Mouse (Mus musculus) cerebellum, adult 11 months (tissue): ENCODE measurements at regions not wholly inside any gene's neighbourhood (a gene's known extent, or its start where the extent isn't known, plus 50 kb on each side); places are given as distances from the start of the nearest gene placed in this dataset.

Source experiments
- DNase-seq: peaks from one replicate; pipeline ENCODE4 v3.0.0; 2022

GRCm38 (mm10) chr7:36090291-36091123, 287.7 kb upstream of the Zfp507 start:
- no peak for DNase-seq

- no peak for DNase-seq
These were observed 284.8 kb upstream of the Zfp507 start for GRCm38 (mm10) chr7:36087598-36087997.

- no peak for DNase-seq
These were observed 275.9 kb upstream of the Zfp507 start for GRCm38 (mm10) chr7:36078666-36079065.

GRCm38 (mm10) chr7:36078089-36078654, 275.4 kb upstream of the Zfp507 start:
- DNase-seq, result no peak

- no peak for DNase-seq
These were observed 274.5 kb upstream of the Zfp507 start for GRCm38 (mm10) chr7:36077271-36077670.

GRCm38 (mm10) chr7:36076021-36076441, 273.2 kb upstream of the Zfp507 start:
- DNase-seq, result no peak

- no peak for DNase-seq
These were observed 269.0 kb upstream of the Zfp507 start for GRCm38 (mm10) chr7:36071774-36072173.

- DNase-seq, result no peak
These were observed 263.9 kb upstream of the Zfp507 start for GRCm38 (mm10) chr7:36066725-36067124.

GRCm38 (mm10) chr7:36061679-36062078, 258.9 kb upstream of the Zfp507 start:
- no peak for DNase-seq

GRCm38 (mm10) chr7:36060426-36060825, 257.6 kb upstream of the Zfp507 start:
- no peak for DNase-seq

GRCm38 (mm10) chr7:36046053-36046452, 243.2 kb upstream of the Zfp507 start:
- DNase-seq, result no peak

- DNase-seq, result no peak
These were observed 229.1 kb upstream of the Zfp507 start for GRCm38 (mm10) chr7:36031881-36032280.

- DNase-seq, result no peak
These were observed 220.2 kb upstream of the Zfp507 start for GRCm38 (mm10) chr7:36023015-36023414.

GRCm38 (mm10) chr7:36022489-36022888, 219.7 kb upstream of the Zfp507 start:
- no peak for DNase-seq

GRCm38 (mm10) chr7:36016926-36017753, 214.3 kb upstream of the Zfp507 start:
- no peak for DNase-seq

GRCm38 (mm10) chr7:35996609-35997008, 193.8 kb upstream of the Zfp507 start:
- no peak for DNase-seq

- DNase-seq, result no peak
These were observed 189.7 kb upstream of the Zfp507 start for GRCm38 (mm10) chr7:35992511-35992910.

- no peak for DNase-seq
These were observed 188.3 kb upstream of the Zfp507 start for GRCm38 (mm10) chr7:35991141-35991540.

- no peak for DNase-seq
These were observed 186.7 kb upstream of the Zfp507 start for GRCm38 (mm10) chr7:35989456-35989855.

GRCm38 (mm10) chr7:35988449-35989109, 185.8 kb upstream of the Zfp507 start:
- DNase-seq, result no peak

GRCm38 (mm10) chr7:35977986-35978385, 175.2 kb upstream of the Zfp507 start:
- DNase-seq, result no peak

GRCm38 (mm10) chr7:35958731-35959130, 155.9 kb upstream of the Zfp507 start:
- DNase-seq, result no peak

- no peak for DNase-seq
These were observed 155.2 kb upstream of the Zfp507 start for GRCm38 (mm10) chr7:35958052-35958451.
